Mouse (Mus musculus) embryonic facial prominence, embryonic 11.5 days (tissue): ENCODE data around the gene Il27ra. TPM values are rescaled to one million over a fixed set of nuclear protein-coding genes. Genes with fewer than 3 reads are reported as not detected.

Experiments used
- ATAC-seq: fragments of 200-750 bp; cut with Nextera tagmentation; replicated peaks from 2 replicates; pipeline ENCODE4 v1.8.0; 2017; ENCODE audit warnings: low read depth; ENCODE audit not compliant: insufficient number of reproducible peaks, low FRiP score, low TSS enrichment
- DNase-seq: peaks from one replicate; pipeline ENCODE4 v3.0.0-alpha.2; 2015; ENCODE audit warnings: low spot score
- H3K27ac ChIP-seq: fragments of 300-500 bp; sonication (generic); replicated peaks from 2 replicates; pipeline ENCODE4 v1.5.1; 2014; ENCODE audit warnings: mild to moderate bottlenecking, low read depth, low read length, control low read depth
- H3K27me3 ChIP-seq: fragments of 300-500 bp; sonication (generic); 2 replicates; pipeline ENCODE4 v1.6.1; 2014; ENCODE audit warnings: mild to moderate bottlenecking, low read length, moderate library complexity, mixed read lengths; ENCODE audit not compliant: control insufficient read depth, insufficient read depth
- H3K36me3 ChIP-seq: fragments of 300-500 bp; sonication (generic); replicated peaks from 2 replicates; pipeline ENCODE4 v1.6.1; 2014; ENCODE audit warnings: low read depth, mild to moderate bottlenecking, low read length, moderate library complexity, mixed read lengths; ENCODE audit not compliant: control insufficient read depth, insufficient read depth
- H3K4me1 ChIP-seq: fragments of 300-500 bp; sonication (generic); 2 replicates; pipeline ENCODE4 v1.6.1; 2014; ENCODE audit warnings: low read length, mixed read lengths; ENCODE audit not compliant: control insufficient read depth, insufficient read depth
- H3K4me2 ChIP-seq: fragments of 300-500 bp; sonication (generic); 2 replicates; pipeline ENCODE4 v1.6.1; 2014; ENCODE audit warnings: low read depth, mild to moderate bottlenecking, control low read depth, low read length, moderate library complexity
- H3K4me3 ChIP-seq: fragments of 300-500 bp; sonication (generic); 2 replicates; pipeline ENCODE4 v1.5.1; 2014; ENCODE audit warnings: low read depth, low read length, control low read depth
- H3K9ac ChIP-seq: fragments of 300-500 bp; sonication (generic); replicated peaks from 2 replicates; pipeline ENCODE4 v1.6.1; 2014; ENCODE audit warnings: mild to moderate bottlenecking, control low read depth, low read length
- H3K9me3 ChIP-seq: fragments of 300-500 bp; sonication (generic); replicated peaks from 2 replicates; pipeline ENCODE4 v1.6.1; 2016; ENCODE audit warnings: mild to moderate bottlenecking, low read length, inconsistent platforms, mixed read lengths; ENCODE audit not compliant: control insufficient read depth
- WGBS: fragments of 180-500 bp; shearing (Covaris S2); extraction: QIAGEN DNeasy Blood & Tissue Kit; methylation state at CpG from one replicate; pipeline ENCODE4 v1.1.7; 2014; 5-methylcytosine and 5-hydroxymethylcytosine counted together
- polyA plus RNA-seq: library from polyadenylated mRNA; unstranded; fragments of >200 nt; fragmentation: Nextera tagmentation; extraction: Ambion mirVana; gene quantifications from 2 replicates; pipeline ENCODE4 v1.2.1, GENCODE M21; 2014

Il27ra gene
- 0.31 and 0.38 TPM in 2 replicates for polyA plus RNA-seq

GRCm38 (mm10) chr8:84042066-84042947, at the start of gene Il27ra:
Gene Il27ra, minus strand, starts transcription at chr8:84042589.
- no peaks in the 10 kb centered on the region for H3K36me3 ChIP-seq
- no peaks in the 10 kb centered on the region for H3K9me3 ChIP-seq
- peak within 1 kb of the TSS; percentile 29 for H3K4me3 ChIP-seq
- peak within 1 kb of the TSS; percentile 48 for H3K9ac ChIP-seq
- 4% methylated on average over 40 of the region's 40 CpGs for WGBS
- peak within 1 kb of the TSS; percentile 49 for H3K4me2 ChIP-seq
- peak; percentile 73 for DNase-seq
- no peak within 1 kb of the TSS for H3K27ac ChIP-seq
- no peak for ATAC-seq
- peaks cover 3% of the 10 kb centered on the region; the same call in 1 of the 2 replicates for H3K4me1 ChIP-seq
- H3K27me3 ChIP-seq = peaks cover 42% of the 10 kb centered on the region

- DNase-seq = no peak
- Histone ChIP-seq H3K4me2 (no peak overlapping the region), H3K27ac (no peak overlapping the region), H3K36me3 (peaks cover 8% of the 10 kb centered on the region), H3K4me1 (no peaks in the 10 kb centered on the region), H3K9me3 (no peaks in the 10 kb centered on the region), H3K9ac (no peak overlapping the region), H3K27me3 (no peaks in the 10 kb centered on the region), H3K4me3 (no peak overlapping the region)
- no peak for ATAC-seq
- WGBS = 91% methylated on average over 8 of the region's 8 CpGs
These were observed 48.2 kb upstream of the Il27ra start for GRCm38 (mm10) chr8:84090585-84090984.

GRCm38 (mm10) chr8:84089277-84089676, 46.9 kb upstream of the Il27ra start:
- no peaks in the 10 kb centered on the region for H3K9me3 ChIP-seq
- H3K36me3 ChIP-seq = peaks cover 8% of the 10 kb centered on the region
- DNase-seq = no peak
- WGBS = 75% methylated on average over 9 of the region's 9 CpGs
- H3K4me2 ChIP-seq = no peak overlapping the region
- no peaks in the 10 kb centered on the region for H3K4me1 ChIP-seq
- H3K27ac ChIP-seq = no peak overlapping the region
- no peak overlapping the region for H3K9ac ChIP-seq
- H3K27me3 ChIP-seq = no peaks in the 10 kb centered on the region
- no peak for ATAC-seq
- H3K4me3 ChIP-seq = no peak overlapping the region

- Histone ChIP-seq H3K36me3 (peaks cover 6% of the 10 kb centered on the region), H3K4me1 (no peaks in the 10 kb centered on the region), H3K27ac (no peak overlapping the region), H3K9ac (no peak overlapping the region), H3K4me2 (no peak overlapping the region), H3K4me3 (no peak overlapping the region), H3K27me3 (no peaks in the 10 kb centered on the region), H3K9me3 (no peaks in the 10 kb centered on the region)
- WGBS = 93% methylated on average over 14 of the region's 14 CpGs
- DNase-seq (no peak), ATAC-seq (no peak)
These were observed 45.4 kb upstream of the Il27ra start for GRCm38 (mm10) chr8:84087821-84088220.

- no peaks in the 10 kb centered on the region for H3K27me3 ChIP-seq
- no peaks in the 10 kb centered on the region for H3K9me3 ChIP-seq
- H3K36me3 ChIP-seq = peaks cover 8% of the 10 kb centered on the region
- no peak overlapping the region for H3K4me3 ChIP-seq
- H3K4me1 ChIP-seq = no peaks in the 10 kb centered on the region
- H3K4me2 ChIP-seq = no peak overlapping the region
- ATAC-seq = no peak
- no peak for DNase-seq
- WGBS = 88% methylated on average over 7 of the region's 7 CpGs
- no peak overlapping the region for H3K27ac ChIP-seq
- H3K9ac ChIP-seq = no peak overlapping the region
These were observed 44.8 kb upstream of the Il27ra start for GRCm38 (mm10) chr8:84087156-84087555.

GRCm38 (mm10) chr8:84084341-84085115, 42.1 kb upstream of the Il27ra start:
- Histone ChIP-seq H3K4me3 (no peak overlapping the region), H3K27me3 (no peaks in the 10 kb centered on the region), H3K27ac (no peak overlapping the region), H3K4me2 (no peak overlapping the region), H3K9ac (no peak overlapping the region), H3K4me1 (no peaks in the 10 kb centered on the region), H3K9me3 (no peaks in the 10 kb centered on the region), H3K36me3 (peaks cover 8% of the 10 kb centered on the region)
- no peak for DNase-seq
- ATAC-seq = no peak
- 39% methylated on average over 36 of the region's 42 CpGs for WGBS

- H3K9ac ChIP-seq = no peak overlapping the region
- H3K36me3 ChIP-seq = peaks cover 8% of the 10 kb centered on the region
- H3K4me3 ChIP-seq = no peak overlapping the region
- H3K27me3 ChIP-seq = no peaks in the 10 kb centered on the region
- ATAC-seq (peak; percentile 54; the same call in 1 of the 2 replicates), DNase-seq (peak; percentile 33)
- H3K4me2 ChIP-seq = no peak overlapping the region
- no peaks in the 10 kb centered on the region for H3K9me3 ChIP-seq
- WGBS = 27% methylated on average over 8 of the region's 8 CpGs
- no peaks in the 10 kb centered on the region for H3K4me1 ChIP-seq
- no peak overlapping the region for H3K27ac ChIP-seq
These were observed 41.4 kb upstream of the Il27ra start for GRCm38 (mm10) chr8:84083829-84084241.

GRCm38 (mm10) chr8:84079206-84079605, 36.8 kb upstream of the Il27ra start:
- no peaks in the 10 kb centered on the region for H3K27me3 ChIP-seq
- H3K4me2 ChIP-seq = no peak overlapping the region
- ATAC-seq (no peak), DNase-seq (no peak)
- WGBS = 90% methylated on average over 5 of the region's 5 CpGs
- no peaks in the 10 kb centered on the region for H3K4me1 ChIP-seq
- peaks cover 3% of the 10 kb centered on the region; the same call in 1 of the 2 replicates for H3K36me3 ChIP-seq
- no peak overlapping the region for H3K9ac ChIP-seq
- no peak overlapping the region for H3K4me3 ChIP-seq
- H3K9me3 ChIP-seq = no peaks in the 10 kb centered on the region
- no peak overlapping the region for H3K27ac ChIP-seq
